In genomic region chr1:58284505-58284904, GRCm38 (mm10) we compare ENCODE assay signal across 22 mouse cellular contexts. TPM values are rescaled to one million over a fixed set of nuclear protein-coding genes. Genes with fewer than 3 reads are reported as not detected.
"Had no signal": no experiment of that assay in that cellular context is flagged by ENCODE, and none has a peak within 500 bp of the region (broad histone marks: within the 10 kb centered on the region; RNA-seq: fewer than 3 reads in every experiment).

No protein-coding gene starts in this region.

- H3K36me3 ChIP-seq: midbrain, embryonic 12.5 days; stomach, embryonic 15.5 days had no signal

- H3K27me3 ChIP-seq: midbrain, embryonic 12.5 days; stomach, embryonic 15.5 days had no signal

- H3K4me3 ChIP-seq: midbrain, embryonic 12.5 days; stomach, embryonic 15.5 days had no signal

- H3K9me3 ChIP-seq: midbrain, embryonic 12.5 days; stomach, embryonic 15.5 days had no signal

- H3K4me1 ChIP-seq: stomach, embryonic 15.5 days had no signal

- H3K27ac ChIP-seq: liver, embryonic 14.5 days; macrophage; midbrain, embryonic 12.5 days; stomach, embryonic 15.5 days had no signal

- H3K9ac ChIP-seq: liver, embryonic 14.5 days; liver, postnatal 0 days; lung, embryonic 14.5 days; midbrain, embryonic 12.5 days; stomach, embryonic 15.5 days had no signal

- ATAC-seq: liver, postnatal 0 days; lung, postnatal 0 days; midbrain, embryonic 16.5 days had no signal

- DNase-seq: kidney, adult 18-20 months; kidney, adult 9 months; kidney, postnatal 14 days; liver, postnatal 0 days; lung, embryonic 14.5 days; right cerebral cortex, postnatal 25 days; spleen, adult 18-20 months; thymus, postnatal 36 days had no signal

- H3K4me2 ChIP-seq: lung, embryonic 14.5 days; midbrain, embryonic 12.5 days; stomach, embryonic 15.5 days had no signal

RNA-seq across cellular contexts. Expression of gene Aox2, which starts 6.4 kb away (rescaled TPM):
- total RNA-seq: layer of hippocampus, adult 18-20 months; layer of hippocampus, postnatal 14 days; left cerebral cortex, adult 18-20 months; left cerebral cortex, postnatal 25 days had no signal
- polyA plus RNA-seq: limb, embryonic 11.5 days; liver, adult 2 months; lung, embryonic 14.5 days; midbrain, embryonic 12.5 days; neural tube, embryonic 11.5 days; neural tube, embryonic 14.5 days had no signal
